Mouse (Mus musculus) kidney, postnatal 36 days (tissue): ENCODE measurements around the gene Kif11.
A peak's percentile ranks its signal among the peaks of the same experiment; 100 is the strongest.

Experiments
- DNase-seq, 2 experiments: peaks; one replicate each; pipeline ENCODE4 v3.0.0; 2021 to 2022; ENCODE audit warnings: mixed read lengths in 2 of 2

The Kif11 gene

GRCm38 (mm10) chr19:37375755-37376615 lies at the start of gene Kif11:
Gene Kif11, plus strand, starts transcription at chr19:37376403.
- DNase-seq: peak; percentile 97

DNA sequence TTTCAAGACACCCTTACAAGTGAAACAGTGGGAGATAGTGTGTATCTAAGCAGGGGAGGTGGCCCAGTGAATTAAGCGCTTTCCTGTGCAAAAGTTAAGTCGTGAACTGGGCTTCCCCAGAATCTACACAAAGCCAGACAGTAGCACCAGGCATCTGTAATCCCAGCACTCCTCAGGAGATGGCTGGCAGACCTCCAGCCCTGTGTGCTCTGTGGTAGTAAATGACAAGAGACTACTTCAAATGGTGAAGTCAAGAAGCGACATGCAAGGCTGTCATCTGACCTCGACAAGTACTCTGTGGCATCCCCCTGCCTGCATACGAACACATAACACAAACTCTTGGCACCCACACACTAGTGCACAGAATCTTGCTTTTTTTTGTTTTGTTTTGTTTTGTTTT lies 49.0 kb upstream of the Kif11 start:
- DNase-seq: no peak

- DNase-seq: no peak
These were observed 43.5 kb upstream of the Kif11 start for GRCm38 (mm10) chr19:37332726-37333125.

- DNase-seq: no peak
These were observed 42.8 kb upstream of the Kif11 start for GRCm38 (mm10) chr19:37333357-37333756.

DNA sequence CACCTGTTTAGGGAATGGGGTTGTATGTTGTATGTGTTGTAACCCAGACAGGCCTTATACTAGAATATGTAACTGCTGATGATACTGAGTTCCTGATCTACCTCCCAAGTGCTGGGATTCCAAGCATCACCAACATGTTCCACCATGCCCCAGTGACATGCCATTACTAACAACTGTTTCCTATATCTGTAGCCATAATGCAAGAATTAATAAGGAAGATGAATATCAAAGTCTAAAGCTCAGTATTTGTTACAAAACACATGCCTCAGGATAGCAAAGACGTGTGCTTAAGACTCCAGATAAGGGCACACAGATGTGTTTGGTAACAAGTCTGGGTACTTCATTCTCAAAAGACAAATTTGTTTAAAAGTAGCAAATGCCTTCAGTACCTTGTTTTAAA lies 40.8 kb upstream of the Kif11 start:
- DNase-seq: no peak

DNA sequence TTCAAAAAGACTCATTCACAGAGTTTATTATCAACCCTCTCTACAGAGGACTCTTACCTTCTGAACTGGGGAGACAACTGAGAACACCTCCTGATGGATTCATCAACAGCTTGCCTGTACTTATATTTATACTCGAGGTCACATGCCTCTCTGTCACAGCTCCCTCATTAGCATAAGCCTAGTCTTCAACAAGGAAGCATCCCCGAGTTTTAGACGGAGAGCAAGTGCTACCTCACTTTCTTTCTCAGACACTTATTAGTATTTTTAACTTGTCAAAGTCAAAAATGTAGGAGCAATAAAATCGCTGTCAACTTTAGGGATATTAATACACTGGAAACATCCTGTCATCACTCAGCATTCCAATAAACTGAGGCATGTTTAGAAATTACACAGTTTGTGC lies 38.5 kb upstream of the Kif11 start, which contains the start of gene Ide:
Gene Ide (minus strand): TSS at position 101 of the 400 bp plus-strand sequence.
- no peak for DNase-seq

DNA sequence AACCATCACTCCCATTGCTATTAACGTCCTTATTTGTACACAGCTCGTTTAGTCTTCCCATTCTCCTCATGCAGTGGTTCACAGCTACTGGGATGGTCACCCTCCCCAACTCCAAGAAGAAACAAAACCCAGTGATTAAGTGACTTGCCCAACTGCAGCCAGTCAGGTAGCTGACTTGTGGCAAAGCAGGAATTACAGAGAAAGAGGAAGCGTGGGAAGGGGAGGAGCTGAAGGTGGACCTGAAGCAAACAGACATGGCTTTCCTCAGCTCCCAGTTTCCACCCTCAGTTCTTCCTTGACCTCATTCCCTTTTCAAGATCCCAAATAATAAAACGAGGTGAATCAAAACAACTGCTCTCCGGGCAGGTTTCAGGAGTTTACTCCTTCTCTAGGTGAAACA lies 35.7 kb upstream of the Kif11 start:
- no peak for DNase-seq

DNA sequence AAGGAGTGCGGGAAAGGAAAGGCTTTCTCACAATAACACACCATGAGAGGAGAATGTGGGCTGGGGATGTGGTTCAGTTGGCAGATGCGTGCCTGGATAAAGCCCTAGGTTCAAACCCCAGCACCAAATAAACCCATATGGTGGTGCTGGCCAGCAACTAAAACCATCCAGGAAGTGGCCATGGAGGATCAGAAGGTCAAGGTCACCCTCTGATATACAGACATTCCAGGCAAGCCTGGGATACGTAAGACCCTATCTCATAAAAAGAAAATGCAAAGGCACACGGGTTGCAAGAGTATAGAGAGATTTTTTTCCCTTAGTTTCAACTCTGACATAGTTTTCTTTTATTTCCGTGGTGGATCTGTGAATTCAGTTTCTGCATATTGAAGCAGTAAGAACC lies 35.3 kb upstream of the Kif11 start:
- no peak for DNase-seq

- DNase-seq: no peak
These were observed 32.3 kb upstream of the Kif11 start for GRCm38 (mm10) chr19:37343899-37344298.

DNA sequence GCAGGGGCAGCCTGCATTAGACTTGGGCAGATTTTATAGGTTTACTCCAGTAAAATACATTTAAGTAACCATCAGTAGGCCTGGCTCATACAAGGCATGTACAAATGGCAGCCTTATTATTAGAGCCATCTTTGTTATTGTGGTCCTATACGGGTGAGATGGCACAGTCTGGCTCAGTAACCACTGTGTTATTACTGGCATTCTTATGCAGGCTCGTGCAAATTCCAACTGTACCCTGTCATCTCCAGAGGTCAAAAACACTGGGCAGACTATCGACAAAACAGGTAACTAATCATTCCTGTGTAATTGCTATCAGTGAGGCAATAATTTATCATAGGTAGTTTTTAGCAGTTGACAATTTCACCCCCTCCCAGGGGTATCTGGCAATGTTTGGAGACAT lies 29.9 kb upstream of the Kif11 start:
- no peak for DNase-seq

DNA sequence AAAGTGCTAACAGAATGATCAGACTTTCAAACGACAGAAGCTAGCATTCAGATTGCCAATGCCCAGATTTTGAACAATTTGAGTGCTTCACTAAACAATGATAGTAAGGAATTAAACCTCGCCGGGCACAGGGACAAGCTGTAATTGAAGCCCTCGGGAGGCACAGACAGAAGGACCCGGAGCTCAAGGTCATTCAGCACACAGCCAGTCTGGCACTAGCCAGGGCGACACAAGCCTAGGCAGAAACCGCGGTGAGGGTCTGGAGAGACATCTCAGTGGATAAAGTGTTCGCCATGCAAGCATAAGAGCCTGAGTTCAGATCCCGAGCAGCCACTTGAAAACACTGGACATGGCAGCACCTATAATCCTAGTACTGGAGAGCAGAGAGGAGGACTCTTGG lies 27.9 kb upstream of the Kif11 start:
- DNase-seq: no peak

GRCm38 (mm10) chr19:37348952-37349351 lies 27.3 kb upstream of the Kif11 start:
- no peak for DNase-seq

GRCm38 (mm10) chr19:37352756-37353155 lies 23.4 kb upstream of the Kif11 start:
- DNase-seq: no peak

- DNase-seq: no peak
These were observed 22.9 kb upstream of the Kif11 start for GRCm38 (mm10) chr19:37353331-37353730.

- no peak for DNase-seq
These were observed 16.2 kb upstream of the Kif11 start for GRCm38 (mm10) chr19:37360044-37360443.

GRCm38 (mm10) chr19:37362545-37362944 lies 13.7 kb upstream of the Kif11 start:
- no peak for DNase-seq

- no peak for DNase-seq
These were observed 12.9 kb upstream of the Kif11 start for GRCm38 (mm10) chr19:37363128-37363939.

DNA sequence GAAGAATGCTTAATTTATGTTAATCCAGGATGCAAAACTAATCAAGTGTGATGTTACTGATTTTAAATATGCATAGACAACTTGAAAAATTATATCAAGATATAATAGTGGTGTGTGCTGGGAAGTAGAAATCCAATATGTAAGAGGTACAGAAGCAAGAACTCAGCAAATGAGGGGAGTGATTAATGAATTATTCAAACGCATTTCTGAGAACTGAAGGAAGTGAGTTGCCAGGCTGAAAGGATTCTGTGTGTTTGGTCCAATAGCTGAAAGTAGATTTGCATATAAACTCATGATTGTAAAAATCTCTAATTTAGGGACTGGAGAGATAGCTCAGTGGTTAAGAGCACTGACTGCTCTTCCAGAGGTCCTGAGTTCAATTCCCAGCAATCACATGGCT lies 7.2 kb upstream of the Kif11 start:
- no peak for DNase-seq

DNA sequence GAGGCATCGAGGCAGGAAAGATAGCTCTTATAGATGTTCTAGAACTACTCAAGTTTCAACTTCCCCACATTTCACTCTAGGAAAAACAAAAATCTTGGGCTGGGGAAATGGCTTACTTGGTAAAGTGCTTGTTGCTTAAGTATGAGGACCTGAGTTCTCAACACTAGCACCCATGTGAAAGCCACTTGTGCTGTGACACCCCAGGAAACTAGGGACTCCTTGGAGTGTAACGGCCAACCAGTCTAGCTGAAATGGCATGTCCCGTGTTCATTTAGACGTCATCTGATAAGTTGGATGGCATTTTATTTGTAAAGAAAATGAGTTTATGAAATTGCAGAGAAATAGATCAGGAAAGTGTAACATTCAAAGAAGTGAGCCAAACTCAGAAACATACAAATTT lies 6.3 kb upstream of the Kif11 start:
- no peak for DNase-seq

DNA sequence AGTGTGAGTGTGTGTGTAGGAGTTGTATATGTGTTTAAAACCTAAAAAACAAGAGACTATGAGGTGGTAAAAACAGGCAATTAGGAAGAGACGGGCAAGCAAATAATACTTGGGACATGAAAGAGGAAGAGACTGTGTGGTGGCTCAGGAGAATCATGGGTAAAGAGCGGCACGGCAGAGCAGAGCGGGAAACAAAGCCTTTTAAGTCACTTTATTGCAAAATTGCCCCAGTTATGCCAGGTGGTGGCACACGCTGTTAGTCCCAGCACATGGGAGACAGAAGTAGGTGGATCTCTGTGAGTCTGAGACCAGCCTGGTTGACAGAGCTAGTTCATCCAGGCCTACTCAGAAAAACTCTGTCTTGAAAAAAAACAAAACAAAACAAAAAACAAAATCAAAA lies 5.8 kb upstream of the Kif11 start:
- DNase-seq: no peak

DNA sequence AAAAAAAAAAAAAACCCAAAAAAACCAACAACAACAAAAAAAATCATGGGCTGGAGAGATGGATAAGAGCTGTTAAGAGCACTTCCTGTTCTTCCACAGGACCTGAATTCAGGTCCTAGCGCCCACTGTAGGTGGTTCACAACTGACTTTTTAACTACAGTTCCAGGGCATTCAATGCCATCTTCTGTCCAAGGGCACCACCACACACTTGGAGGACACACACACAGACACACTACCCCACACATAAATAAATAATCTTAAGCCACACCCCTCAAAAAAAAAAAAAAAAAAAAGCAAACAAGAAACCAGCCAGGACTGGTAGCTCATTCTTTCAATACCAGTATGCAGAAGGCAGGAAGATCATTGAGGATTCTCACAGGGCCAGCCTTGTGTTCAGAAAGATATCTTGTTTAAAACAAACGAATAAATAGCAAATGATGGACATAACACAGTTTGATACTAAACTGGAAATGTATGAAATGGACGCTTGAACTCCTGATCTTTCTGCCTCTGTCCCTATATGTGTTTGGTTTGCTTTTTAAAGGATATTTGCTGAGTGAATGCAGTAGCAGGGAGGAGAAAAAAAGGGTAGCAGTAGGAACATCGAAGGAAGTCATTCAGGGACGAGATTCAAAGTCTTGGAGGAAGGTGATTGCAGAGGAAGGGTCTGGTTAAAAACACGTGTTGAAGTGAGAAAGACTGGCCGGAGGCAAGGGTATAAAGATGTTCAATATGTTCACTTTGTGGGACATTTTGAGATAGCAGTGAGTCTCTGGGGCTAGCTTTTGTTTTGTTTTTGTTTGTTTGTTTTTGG lies 1.1 kb upstream of the Kif11 start:
- no peak for DNase-seq

- no peak for DNase-seq
These were observed 638 bp downstream of the Kif11 start for GRCm38 (mm10) chr19:37376841-37377240.

DNA sequence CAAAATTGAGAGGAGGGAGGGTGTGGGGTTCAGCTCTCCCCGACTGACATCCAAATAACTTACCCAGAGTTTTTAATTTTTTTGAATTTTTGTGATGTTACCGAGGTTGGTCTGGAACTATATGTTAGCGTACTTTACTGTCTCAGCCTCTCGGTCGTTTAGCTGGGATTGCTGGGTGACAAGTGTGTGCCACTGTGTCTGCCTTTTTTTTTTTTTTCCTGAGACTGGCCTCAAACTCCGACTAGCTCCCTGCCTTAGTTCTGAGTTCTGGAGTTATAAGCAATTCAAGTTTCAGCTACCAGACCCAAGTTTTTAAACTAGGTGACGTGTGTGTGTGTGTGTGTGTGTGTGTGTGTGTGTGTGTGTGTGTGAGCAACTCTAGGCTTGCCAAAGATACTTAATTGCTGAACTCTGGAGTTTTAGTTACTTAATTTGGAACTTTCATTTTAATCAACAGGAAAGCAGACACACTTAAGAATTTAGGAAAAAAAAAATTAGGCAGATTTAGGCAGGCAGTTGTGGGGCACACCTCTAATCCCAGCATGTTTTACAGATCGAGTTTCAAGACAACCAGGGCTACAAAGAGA lies 1.3 kb downstream of the Kif11 start:
- DNase-seq: no peak
